Mouse (Mus musculus): ENCODE data around the gene Eno1.

DNA sequence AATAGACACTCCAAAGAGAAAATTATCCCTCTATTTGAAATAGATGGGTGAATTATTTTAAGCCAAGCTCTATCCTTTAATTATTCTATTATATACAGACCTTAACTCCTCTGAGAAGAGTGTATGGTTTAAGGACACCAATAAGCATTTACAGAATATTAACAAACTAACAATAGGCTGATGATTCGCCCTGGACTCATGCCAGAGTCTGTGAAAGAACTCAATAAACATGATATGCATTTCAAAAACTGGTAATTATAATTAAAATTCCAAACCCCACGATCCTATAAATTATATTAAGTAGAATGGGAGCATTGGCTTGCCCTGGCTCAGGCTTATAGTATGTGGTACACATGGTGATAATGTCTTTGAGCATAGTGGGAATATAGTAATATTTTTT, 43.5 kb downstream of the Eno1 start:
- TF ChIP-seq CTCF (IDR thresholded peaks at IDR 0.05; ENCODE audit: low read depth) (no peak), EP300 (IDR thresholded peaks at IDR 0.05; ENCODE audit: low read depth) (no peak)

All from liver, embryonic 14.5 days (tissue).